Mouse (Mus musculus): ENCODE results near the gene Ubfd1. TPM values are rescaled to one million over a fixed set of nuclear protein-coding genes. Genes with fewer than 3 reads are reported as not detected.

Ubfd1 gene
- polyA plus RNA-seq, 1 experiment from 2014 or later = 44.4 TPM

- H3K27ac ChIP-seq (ENCODE audit: low read length) = peak overlapping the region; percentile 68
- H3K9ac ChIP-seq (ENCODE audit: low read length) = no peak overlapping the region
- H3K36me3 ChIP-seq (ENCODE audit: control insufficient read depth, insufficient read depth, low read length) = peaks cover 9% of the 10 kb centered on the region
- H3K27me3 ChIP-seq (ENCODE audit: control insufficient read depth, insufficient read depth, low read depth, low read length) = no peaks in the 10 kb centered on the region
- H3K9me3 ChIP-seq (ENCODE audit: control insufficient read depth, low read length) = no peaks in the 10 kb centered on the region
- no peak overlapping the region for H3K4me2 ChIP-seq (ENCODE audit: low read depth, low read length)
- peak; percentile 90 for ATAC-seq (ENCODE audit: low read depth)
- WGBS = 59% methylated on average over 4 of the region's 4 CpGs
- H3K4me3 ChIP-seq (ENCODE audit: low read length) = no peak overlapping the region
- H3K4me1 ChIP-seq (replicated peaks; ENCODE audit: control insufficient read depth, insufficient read depth, low read length) = no peaks in the 10 kb centered on the region
Measured at GRCm38 (mm10) chr7:122045181-122045634, 21.8 kb upstream of the Ubfd1 start.

GRCm38 (mm10) chr7:122045711-122046110, 21.3 kb upstream of the Ubfd1 start:
- Histone ChIP-seq H3K27me3 (ENCODE audit: control insufficient read depth, insufficient read depth, low read depth, low read length) (no peaks in the 10 kb centered on the region), H3K27ac (ENCODE audit: low read length) (peak overlapping the region; percentile 68; the same call in 1 of the 2 replicates), H3K4me3 (ENCODE audit: low read length) (no peak overlapping the region), H3K4me2 (ENCODE audit: low read depth, low read length) (no peak overlapping the region), H3K36me3 (ENCODE audit: control insufficient read depth, insufficient read depth, low read length) (peaks cover 9% of the 10 kb centered on the region), H3K9ac (ENCODE audit: low read length) (no peak overlapping the region), H3K9me3 (ENCODE audit: control insufficient read depth, low read length) (no peaks in the 10 kb centered on the region), H3K4me1 (replicated peaks; ENCODE audit: control insufficient read depth, insufficient read depth, low read length) (no peaks in the 10 kb centered on the region)
- ATAC-seq (ENCODE audit: low read depth) = peak; percentile 37; the same call in 1 of the 2 replicates
- whole genome bisulfite sequencing = 74% methylated on average over 1 of the region's 1 CpGs

GRCm38 (mm10) chr7:122046813-122047212, 20.2 kb upstream of the Ubfd1 start:
- no peaks in the 10 kb centered on the region for H3K4me1 ChIP-seq (replicated peaks; ENCODE audit: control insufficient read depth, insufficient read depth, low read length)
- H3K4me3 ChIP-seq (ENCODE audit: low read length) = no peak overlapping the region
- H3K36me3 ChIP-seq (ENCODE audit: control insufficient read depth, insufficient read depth, low read length) = peaks cover 12% of the 10 kb centered on the region
- ATAC-seq (ENCODE audit: low read depth) = no peak
- WGBS = 72% methylated on average over 2 of the region's 2 CpGs
- H3K9me3 ChIP-seq (ENCODE audit: control insufficient read depth, low read length) = no peaks in the 10 kb centered on the region
- H3K27me3 ChIP-seq (ENCODE audit: control insufficient read depth, insufficient read depth, low read depth, low read length) = no peaks in the 10 kb centered on the region
- no peak overlapping the region for H3K4me2 ChIP-seq (ENCODE audit: low read depth, low read length)
- no peak overlapping the region for H3K9ac ChIP-seq (ENCODE audit: low read length)
- H3K27ac ChIP-seq (ENCODE audit: low read length) = no peak overlapping the region

- Histone ChIP-seq H3K27me3 (ENCODE audit: control insufficient read depth, insufficient read depth, low read depth, low read length) (no peaks in the 10 kb centered on the region), H3K36me3 (ENCODE audit: control insufficient read depth, insufficient read depth, low read length) (peaks cover 12% of the 10 kb centered on the region), H3K27ac (ENCODE audit: low read length) (no peak overlapping the region), H3K4me3 (ENCODE audit: low read length) (no peak overlapping the region), H3K4me2 (ENCODE audit: low read depth, low read length) (no peak overlapping the region), H3K9ac (ENCODE audit: low read length) (no peak overlapping the region), H3K4me1 (replicated peaks; ENCODE audit: control insufficient read depth, insufficient read depth, low read length) (no peaks in the 10 kb centered on the region), H3K9me3 (ENCODE audit: control insufficient read depth, low read length) (no peaks in the 10 kb centered on the region)
- no peak for ATAC-seq (ENCODE audit: low read depth)
- WGBS = 91% methylated on average over 9 of the region's 9 CpGs
Measured at GRCm38 (mm10) chr7:122048191-122048590, 18.8 kb upstream of the Ubfd1 start.

- H3K36me3 ChIP-seq (ENCODE audit: control insufficient read depth, insufficient read depth, low read length) = peaks cover 17% of the 10 kb centered on the region
- WGBS = 61% methylated on average over 1 of the region's 1 CpGs
Measured at GRCm38 (mm10) chr7:122050834-122051233, 16.1 kb upstream of the Ubfd1 start.

GRCm38 (mm10) chr7:122056633-122057032, 10.3 kb upstream of the Ubfd1 start:
- no peak overlapping the region for H3K4me2 ChIP-seq (ENCODE audit: low read depth, low read length)
- peaks cover 15% of the 10 kb centered on the region for H3K36me3 ChIP-seq (ENCODE audit: control insufficient read depth, insufficient read depth, low read length)
- 81% methylated on average over 5 of the region's 5 CpGs for WGBS
- no peaks in the 10 kb centered on the region for H3K4me1 ChIP-seq (replicated peaks; ENCODE audit: control insufficient read depth, insufficient read depth, low read length)
- H3K27ac ChIP-seq (ENCODE audit: low read length) = no peak overlapping the region
- no peak overlapping the region for H3K9ac ChIP-seq (ENCODE audit: low read length)
- no peaks in the 10 kb centered on the region for H3K27me3 ChIP-seq (ENCODE audit: control insufficient read depth, insufficient read depth, low read depth, low read length)
- ATAC-seq (ENCODE audit: low read depth) = no peak
- H3K4me3 ChIP-seq (ENCODE audit: low read length) = no peak overlapping the region
- no peaks in the 10 kb centered on the region for H3K9me3 ChIP-seq (ENCODE audit: control insufficient read depth, low read length)

More at GRCm38 (mm10) chr7:122050834-122051233, 16.1 kb upstream of the Ubfd1 start:
- Histone ChIP-seq H3K27ac (ENCODE audit: low read length) (no peak overlapping the region), H3K27me3 (ENCODE audit: control insufficient read depth, insufficient read depth, low read depth, low read length) (no peaks in the 10 kb centered on the region), H3K4me1 (replicated peaks; ENCODE audit: control insufficient read depth, insufficient read depth, low read length) (no peaks in the 10 kb centered on the region), H3K9me3 (ENCODE audit: control insufficient read depth, low read length) (no peaks in the 10 kb centered on the region), H3K9ac (ENCODE audit: low read length) (no peak overlapping the region), H3K4me2 (ENCODE audit: low read depth, low read length) (no peak overlapping the region), H3K4me3 (ENCODE audit: low read length) (no peak overlapping the region)
- ATAC-seq (ENCODE audit: low read depth) = peak; percentile 47

GRCm38 (mm10) chr7:122065656-122066055, 1.3 kb upstream of the Ubfd1 start:
- no peaks in the 10 kb centered on the region for H3K9me3 ChIP-seq (ENCODE audit: control insufficient read depth, low read length)
- peaks cover 16% of the 10 kb centered on the region for H3K4me1 ChIP-seq (replicated peaks; ENCODE audit: control insufficient read depth, insufficient read depth, low read length)
- 35% methylated on average over 1 of the region's 1 CpGs for WGBS
- 0 out of 2 replicates have a peak overlapping the region, but pooled peaks have one; percentile 7 for H3K27ac ChIP-seq (ENCODE audit: low read length)
- H3K36me3 ChIP-seq (ENCODE audit: control insufficient read depth, insufficient read depth, low read length) = peaks cover 7% of the 10 kb centered on the region
- H3K4me3 ChIP-seq (ENCODE audit: low read length) = peak overlapping the region; percentile 100; the same call in 1 of the 2 replicates
- H3K27me3 ChIP-seq (ENCODE audit: control insufficient read depth, insufficient read depth, low read depth, low read length) = no peaks in the 10 kb centered on the region
- peak overlapping the region; percentile 66 for H3K4me2 ChIP-seq (ENCODE audit: low read depth, low read length)
- no peak for ATAC-seq (ENCODE audit: low read depth)
- H3K9ac ChIP-seq (ENCODE audit: low read length) = no peak overlapping the region

- H3K27me3 ChIP-seq (ENCODE audit: control insufficient read depth, insufficient read depth, low read depth, low read length) = no peaks in the 10 kb centered on the region
- peak overlapping the region; percentile 93 for H3K27ac ChIP-seq (ENCODE audit: low read length)
- H3K4me1 ChIP-seq (replicated peaks; ENCODE audit: control insufficient read depth, insufficient read depth, low read length) = peaks cover 16% of the 10 kb centered on the region
- peak overlapping the region; percentile 100 for H3K4me3 ChIP-seq (ENCODE audit: low read length)
- peak overlapping the region; percentile 66 for H3K4me2 ChIP-seq (ENCODE audit: low read depth, low read length)
- no peaks in the 10 kb centered on the region for H3K9me3 ChIP-seq (ENCODE audit: control insufficient read depth, low read length)
- WGBS = 10% methylated on average over 31 of the region's 31 CpGs
- peaks cover 7% of the 10 kb centered on the region for H3K36me3 ChIP-seq (ENCODE audit: control insufficient read depth, insufficient read depth, low read length)
- ATAC-seq (ENCODE audit: low read depth) = peak; percentile 56; the same call in 1 of the 2 replicates
- peak overlapping the region; percentile 98 for H3K9ac ChIP-seq (ENCODE audit: low read length)
Measured at GRCm38 (mm10) chr7:122066102-122066944, 652 bp upstream of the Ubfd1 start.

GRCm38 (mm10) chr7:122067517-122068381, 774 bp downstream of the Ubfd1 start:
- H3K4me3 ChIP-seq (ENCODE audit: low read length) = peak overlapping the region; percentile 100
- no peaks in the 10 kb centered on the region for H3K27me3 ChIP-seq (ENCODE audit: control insufficient read depth, insufficient read depth, low read depth, low read length)
- ATAC-seq (ENCODE audit: low read depth) = no peak; the same call in 1 of the 2 replicates
- WGBS = under 1% methylated on average over 58 of the region's 58 CpGs
- H3K9ac ChIP-seq (ENCODE audit: low read length) = peak overlapping the region; percentile 98
- peak overlapping the region; percentile 66 for H3K4me2 ChIP-seq (ENCODE audit: low read depth, low read length)
- H3K9me3 ChIP-seq (ENCODE audit: control insufficient read depth, low read length) = no peaks in the 10 kb centered on the region
- H3K4me1 ChIP-seq (replicated peaks; ENCODE audit: control insufficient read depth, insufficient read depth, low read length) = peaks cover 16% of the 10 kb centered on the region
- peak overlapping the region; percentile 93 for H3K27ac ChIP-seq (ENCODE audit: low read length)
- peaks cover 12% of the 10 kb centered on the region for H3K36me3 ChIP-seq (ENCODE audit: control insufficient read depth, insufficient read depth, low read length)

Data from lung, embryonic 16.5 days (tissue).